23 mouse cellular contexts compared by ENCODE assay signal in the genomic region with DNA sequence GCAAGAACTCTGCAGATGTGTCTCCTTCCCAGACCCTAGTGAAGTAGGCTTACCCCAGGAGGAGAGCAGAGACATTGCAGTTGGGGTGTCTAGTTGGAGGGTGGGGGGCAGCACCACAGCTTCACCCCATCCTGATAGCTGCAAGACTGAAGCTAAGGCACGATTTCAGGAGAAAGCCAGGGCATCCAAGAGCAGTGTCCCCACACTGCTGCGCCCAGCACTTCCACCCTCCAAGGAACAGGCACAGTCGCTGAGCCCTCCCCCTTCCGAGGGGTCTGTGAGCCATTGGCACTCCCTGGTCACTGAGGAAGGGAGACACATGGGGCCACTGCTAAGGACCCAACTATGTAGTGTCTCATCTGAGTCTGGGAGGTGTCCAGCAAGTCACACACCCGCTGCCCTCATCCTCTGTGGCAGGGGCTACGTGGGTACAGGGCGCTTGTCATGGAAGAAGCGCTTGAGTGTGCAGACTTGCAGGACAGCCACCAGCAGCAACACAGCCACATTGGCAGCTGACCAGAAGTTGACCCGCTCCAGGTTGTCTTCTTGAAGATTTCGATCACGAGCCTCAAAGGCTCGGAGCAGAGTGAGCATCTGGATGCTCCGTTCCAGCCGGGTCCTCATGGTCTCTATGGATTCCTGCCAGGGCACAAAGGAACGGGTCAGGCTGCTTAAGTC. TPM values are rescaled to one million over a fixed set of nuclear protein-coding genes. Genes with fewer than 3 reads are reported as not detected.
A peak's percentile ranks its signal among the peaks of the same experiment; 100 is the strongest.
DNase-seq lines count a peak whose midpoint lies in the region; ATAC-seq and TF ChIP-seq lines count a peak whose summit lies in the region.
"Had no signal": no experiment of that assay in that cellular context is flagged by ENCODE, and none has a peak within 500 bp of the region (broad histone marks: within the 10 kb centered on the region; RNA-seq: fewer than 3 reads in every experiment).

No protein-coding gene starts in this region.

- 79% methylated on average over 15 of the region's 15 CpGs for WGBS in kidney, embryonic 15.5 days

- peaks cover 6% of the 10 kb centered on the region for H3K79me2 ChIP-seq in myocyte (ENCODE audit: control insufficient read depth, insufficient read depth)

- H3K27me3 ChIP-seq in kidney, embryonic 15.5 days: no peaks in the 10 kb centered on the region
- no peaks in the 10 kb centered on the region for H3K27me3 ChIP-seq in megakaryocyte, embryonic 14.5 days (replicated peaks)
- no peaks in the 10 kb centered on the region for H3K27me3 ChIP-seq in myocyte (ENCODE audit: control insufficient read depth, insufficient read depth, insufficient read length)
- H3K27me3 ChIP-seq: heart, embryonic 12.5 days; intestine, embryonic 15.5 days; liver, embryonic 13.5 days had no signal

- peak overlapping the region; percentile 97 for H3K27ac ChIP-seq in kidney, embryonic 15.5 days
- H3K27ac ChIP-seq: hindbrain, embryonic 10.5 days; intestine, embryonic 15.5 days had no signal

- H3K36me3 ChIP-seq in kidney, embryonic 15.5 days: peaks cover 61% of the 10 kb centered on the region
- H3K36me3 ChIP-seq in megakaryocyte, embryonic 14.5 days (replicated peaks; ENCODE audit: low read length): peaks cover 72% of the 10 kb centered on the region
- no peaks in the 10 kb centered on the region for H3K36me3 ChIP-seq in myocyte (ENCODE audit: control insufficient read depth, insufficient read depth)

- ATAC-seq in kidney, embryonic 15.5 days (replicated peaks; ENCODE audit: low FRiP score): no peak
- ATAC-seq in megakaryocyte, adult 5-6 weeks (ENCODE audit: poor library complexity, severe bottlenecking): no peak
- ATAC-seq: forebrain, postnatal 0 days; hindbrain, embryonic 16.5 days; intestine, embryonic 15.5 days; midbrain, embryonic 16.5 days had no signal

- peak overlapping the region; percentile 23; the same call in 1 of the 2 replicates for H3K4me2 ChIP-seq in kidney, embryonic 15.5 days
- H3K4me2 ChIP-seq in myocyte (ENCODE audit: low read depth): no peak overlapping the region
- H3K4me2 ChIP-seq: heart, embryonic 12.5 days; intestine, embryonic 15.5 days had no signal

- TF ChIP-seq POLR2A in myocyte (IDR thresholded peaks at IDR 0.05; ENCODE audit: insufficient read length, low read depth): peak; percentile 37

- H3K9me3 ChIP-seq in kidney, embryonic 15.5 days (replicated peaks): no peaks in the 10 kb centered on the region
- peaks cover 3% of the 10 kb centered on the region for H3K9me3 ChIP-seq in megakaryocyte, embryonic 14.5 days
- H3K9me3 ChIP-seq: heart, embryonic 12.5 days; hindbrain, embryonic 10.5 days; intestine, embryonic 15.5 days; liver, embryonic 13.5 days had no signal

- no peak overlapping the region for H3K4me3 ChIP-seq in kidney, embryonic 15.5 days (replicated peaks)
- H3K4me3 ChIP-seq in megakaryocyte, embryonic 14.5 days (replicated peaks): peak overlapping the region; percentile 5
- no peak overlapping the region for H3K4me3 ChIP-seq in myocyte
- H3K4me3 ChIP-seq: heart, embryonic 12.5 days; intestine, embryonic 15.5 days had no signal

- H3K4me1 ChIP-seq in kidney, embryonic 15.5 days: peaks cover 43% of the 10 kb centered on the region
- peaks cover 43% of the 10 kb centered on the region for H3K4me1 ChIP-seq in megakaryocyte, embryonic 14.5 days

- H3ac ChIP-seq in myocyte (ENCODE audit: control insufficient read depth, insufficient read length): no peak overlapping the region

- peak; percentile 62 for DNase-seq in cerebellum, adult 11-12 months
- DNase-seq in cerebellum, adult 18-20 months: no peak
- no peak for DNase-seq in kidney, postnatal 14 days
- DNase-seq in urinary bladder, postnatal 25 days (ENCODE audit: low spot score): no peak
- DNase-seq: adrenal gland, adult 2 months; forebrain, postnatal 0 days; gastrocnemius, postnatal 25 days; heart, adult 18-20 months; heart, postnatal 10 days; layer of hippocampus, adult 9-11 months; liver, embryonic 13.5 days; lung, adult 2 months; lung, postnatal 14 days; thymus, postnatal 25 days had no signal

- no peak overlapping the region for H3K9ac ChIP-seq in kidney, embryonic 15.5 days
- H3K9ac ChIP-seq: forebrain, postnatal 0 days; heart, embryonic 12.5 days; intestine, embryonic 15.5 days had no signal

TF ChIP-seq in myocyte, 11 proteins besides CTCF, POLR2A, EP300 and RAD21:
- TF ChIP-seq TCF3 (IDR thresholded peaks at IDR 0.05; ENCODE audit: insufficient read length, low read depth) (no peak), MAX (IDR thresholded peaks at IDR 0.05; ENCODE audit: low read depth) (no peak), TCF12 (IDR thresholded peaks at IDR 0.05; ENCODE audit: insufficient read depth, poor library complexity, severe bottlenecking) (no peak), E2F4 (IDR thresholded peaks at IDR 0.05; ENCODE audit: insufficient read depth) (no peak), POLR2AphosphoS2 (IDR thresholded peaks at IDR 0.05; ENCODE audit: insufficient read length, low read depth) (peak; percentile 78), MYOG (IDR thresholded peaks at IDR 0.05; ENCODE audit: control insufficient read depth in 1 of 3, insufficient read depth in 1 of 3, insufficient read length in 2 of 3, low read depth in 2 of 3) (no peak), MYOD1 (IDR thresholded peaks at IDR 0.05; ENCODE audit: control insufficient read depth in 1 of 3, insufficient read length in 2 of 3, low read depth in 2 of 3) (no peak), SRF (IDR thresholded peaks at IDR 0.05; ENCODE audit: control insufficient read depth, insufficient read length, low read depth) (no peak)

RNA-seq across cellular contexts. Expression of a gene that starts 2.2 kb away (rescaled TPM):
- polyA plus RNA-seq in kidney, embryonic 15.5 days (2015; fragmentation: Nextera tagmentation; extraction: Ambion mirVana): 133 and 138 TPM in 2 replicates
- polyA plus RNA-seq in megakaryocyte, embryonic 14.5 days (2012; ENCODE audit: insufficient read depth, low replicate concordance): 6.6 TPM in 1 of 2 replicates, not detected in the other
- total RNA-seq in megakaryocyte, adult 5-6 weeks (2015): 5.4 and 6.2 TPM in 2 replicates
- 8.7 and 9.3 TPM in 2 replicates for total RNA-seq in megakaryocyte, adult 5-6 weeks (2017)
- polyA plus RNA-seq in myocyte (2012; fragmentation: generic; extraction: Trizol): 47.3 TPM

RNA-seq across cellular contexts. Expression of a gene that starts 18.1 kb away (rescaled TPM):
- polyA plus RNA-seq in kidney, embryonic 15.5 days (2015; fragmentation: Nextera tagmentation; extraction: Ambion mirVana): 2.9 and 5.2 TPM in 2 replicates
- polyA plus RNA-seq in megakaryocyte, embryonic 14.5 days (2012; ENCODE audit: insufficient read depth, low replicate concordance): 44.7 and 70.3 TPM in 2 replicates
- 179 and 187 TPM in 2 replicates for total RNA-seq in megakaryocyte, adult 5-6 weeks (2015)
- total RNA-seq in megakaryocyte, adult 5-6 weeks (2017): 290 and 296 TPM in 2 replicates
- polyA plus RNA-seq in myocyte (2012; fragmentation: generic; extraction: Trizol): 0.22 TPM

RNA-seq across cellular contexts. Expression of a gene that starts 38.8 kb away (rescaled TPM):
- 44.1 and 50.2 TPM in 2 replicates for polyA plus RNA-seq in kidney, embryonic 15.5 days (2015; fragmentation: Nextera tagmentation; extraction: Ambion mirVana)
- polyA plus RNA-seq in megakaryocyte, embryonic 14.5 days (2012; ENCODE audit: insufficient read depth, low replicate concordance): 105 and 143 TPM in 2 replicates
- 19.1 and 26.3 TPM in 2 replicates for total RNA-seq in megakaryocyte, adult 5-6 weeks (2015)
- total RNA-seq in megakaryocyte, adult 5-6 weeks (2017): 8.5 and 14.1 TPM in 2 replicates
- 48.1 TPM for polyA plus RNA-seq in myocyte (2012; fragmentation: generic; extraction: Trizol)
